Mouse (Mus musculus): ENCODE data around the gene Fgd6. TPM values are rescaled to one million over a fixed set of nuclear protein-coding genes. Genes with fewer than 3 reads are reported as not detected.

Fgd6 gene
- total and polyA plus RNA-seq, 2 experiments from 2014 or later: 1.4 to 3.1 TPM

GRCm38 (mm10) chr10:94076966-94077825, 41.4 kb downstream of the Fgd6 start:
- Histone ChIP-seq H3K36me3 (ENCODE audit: insufficient read depth, low read length) (no peaks in the 10 kb centered on the region), H3K27ac (ENCODE audit: low read depth, low read length) (peak overlapping the region; percentile 44), H3K4me1 (ENCODE audit: insufficient read depth, low read length) (0 out of 2 replicates have a peak, but pooled peaks cover 3% of the 10 kb centered on the region), H3K9ac (replicated peaks; ENCODE audit: low read length, poor library complexity, severe bottlenecking) (no peak overlapping the region), H3K4me3 (ENCODE audit: low read depth, low read length) (no peak overlapping the region), H3K9me3 (ENCODE audit: low read length) (no peaks in the 10 kb centered on the region), H3K4me2 (ENCODE audit: low read depth, low read length, poor library complexity, severe bottlenecking) (no peak overlapping the region), H3K27me3 (ENCODE audit: insufficient read depth, low read length) (no peaks in the 10 kb centered on the region)
- DNase-seq (ENCODE audit: low spot score): peak; percentile 70
- ATAC-seq (ENCODE audit: low FRiP score): 0 out of 2 replicates have a peak, but pooled peaks have one; percentile 38
- no peak for TF ChIP-seq CTCF (IDR thresholded peaks at IDR 0.05)
- WGBS: 42% methylated on average over 14 of the region's 14 CpGs

GRCm38 (mm10) chr10:94080740-94081139, 44.9 kb downstream of the Fgd6 start:
- ATAC-seq (ENCODE audit: low FRiP score) (no peak), DNase-seq (ENCODE audit: low spot score) (no peak)
- Histone ChIP-seq H3K9ac (replicated peaks; ENCODE audit: low read length, poor library complexity, severe bottlenecking) (no peak overlapping the region), H3K9me3 (ENCODE audit: low read length) (no peaks in the 10 kb centered on the region), H3K27ac (ENCODE audit: low read depth, low read length) (no peak overlapping the region), H3K4me3 (ENCODE audit: low read depth, low read length) (no peak overlapping the region), H3K4me1 (ENCODE audit: insufficient read depth, low read length) (no peaks in the 10 kb centered on the region), H3K36me3 (ENCODE audit: insufficient read depth, low read length) (no peaks in the 10 kb centered on the region), H3K27me3 (ENCODE audit: insufficient read depth, low read length) (no peaks in the 10 kb centered on the region), H3K4me2 (ENCODE audit: low read depth, low read length, poor library complexity, severe bottlenecking) (no peak overlapping the region)
- no peak for TF ChIP-seq CTCF (IDR thresholded peaks at IDR 0.05)
- WGBS: 85% methylated on average over 3 of the region's 3 CpGs

GRCm38 (mm10) chr10:94082040-94082734, 46.4 kb downstream of the Fgd6 start:
- H3K27ac ChIP-seq (ENCODE audit: low read depth, low read length): no peak overlapping the region
- no peaks in the 10 kb centered on the region for H3K27me3 ChIP-seq (ENCODE audit: insufficient read depth, low read length)
- H3K4me1 ChIP-seq (ENCODE audit: insufficient read depth, low read length): no peaks in the 10 kb centered on the region
- no peak for TF ChIP-seq CTCF (IDR thresholded peaks at IDR 0.05)
- ATAC-seq (ENCODE audit: low FRiP score) (no peak), DNase-seq (ENCODE audit: low spot score) (no peak)
- no peak overlapping the region for H3K9ac ChIP-seq (replicated peaks; ENCODE audit: low read length, poor library complexity, severe bottlenecking)
- H3K36me3 ChIP-seq (ENCODE audit: insufficient read depth, low read length): no peaks in the 10 kb centered on the region
- 31% methylated on average over 7 of the region's 7 CpGs for WGBS
- no peaks in the 10 kb centered on the region for H3K9me3 ChIP-seq (ENCODE audit: low read length)
- no peak overlapping the region for H3K4me2 ChIP-seq (ENCODE audit: low read depth, low read length, poor library complexity, severe bottlenecking)
- no peak overlapping the region for H3K4me3 ChIP-seq (ENCODE audit: low read depth, low read length)

GRCm38 (mm10) chr10:94086315-94086714, 50.5 kb downstream of the Fgd6 start:
- DNase-seq (ENCODE audit: low spot score) (peak; percentile 34), ATAC-seq (ENCODE audit: low FRiP score) (no peak)
- Histone ChIP-seq H3K4me2 (ENCODE audit: low read depth, low read length, poor library complexity, severe bottlenecking) (no peak overlapping the region), H3K9me3 (ENCODE audit: low read length) (no peaks in the 10 kb centered on the region), H3K27ac (ENCODE audit: low read depth, low read length) (no peak overlapping the region), H3K36me3 (ENCODE audit: insufficient read depth, low read length) (no peaks in the 10 kb centered on the region), H3K4me3 (ENCODE audit: low read depth, low read length) (no peak overlapping the region), H3K4me1 (ENCODE audit: insufficient read depth, low read length) (no peaks in the 10 kb centered on the region), H3K9ac (replicated peaks; ENCODE audit: low read length, poor library complexity, severe bottlenecking) (no peak overlapping the region), H3K27me3 (ENCODE audit: insufficient read depth, low read length) (no peaks in the 10 kb centered on the region)
- TF ChIP-seq CTCF (IDR thresholded peaks at IDR 0.05): no peak
- WGBS: 83% methylated on average over 8 of the region's 8 CpGs

GRCm38 (mm10) chr10:94087367-94088077, 51.7 kb downstream of the Fgd6 start:
- no peaks in the 10 kb centered on the region for H3K27me3 ChIP-seq (ENCODE audit: insufficient read depth, low read length)
- H3K4me1 ChIP-seq (ENCODE audit: insufficient read depth, low read length): no peaks in the 10 kb centered on the region
- peak; percentile 70 for DNase-seq (ENCODE audit: low spot score)
- no peaks in the 10 kb centered on the region for H3K36me3 ChIP-seq (ENCODE audit: insufficient read depth, low read length)
- H3K9ac ChIP-seq (replicated peaks; ENCODE audit: low read length, poor library complexity, severe bottlenecking): no peak overlapping the region
- no peak for ATAC-seq (ENCODE audit: low FRiP score)
- H3K4me2 ChIP-seq (ENCODE audit: low read depth, low read length, poor library complexity, severe bottlenecking): no peak overlapping the region
- H3K4me3 ChIP-seq (ENCODE audit: low read depth, low read length): no peak overlapping the region
- no peaks in the 10 kb centered on the region for H3K9me3 ChIP-seq (ENCODE audit: low read length)
- H3K27ac ChIP-seq (ENCODE audit: low read depth, low read length): 0 out of 2 replicates have a peak overlapping the region, but pooled peaks have one; percentile 14
- 36% methylated on average over 8 of the region's 11 CpGs for WGBS
- no peak for TF ChIP-seq CTCF (IDR thresholded peaks at IDR 0.05)
